Mouse (Mus musculus) heart, adult 2 months (tissue): ENCODE data around the gene Twist2.

Source experiments
- CTCF ChIP-seq: fragments of 200-600 bp; IDR thresholded peaks from 2 replicates; pipeline ENCODE4 v1.8.1; 2022; ENCODE audit warnings: antibody characterized with exemption, mild to moderate bottlenecking, moderate library complexity
- EP300 ChIP-seq: fragments of 200-500 bp; IDR thresholded peaks from 2 replicates; pipeline ENCODE4 v1.6.1; 2011; ENCODE audit warnings: low read depth, low read length, control low read depth; ENCODE audit not compliant: insufficient read depth
- POLR2A ChIP-seq: fragments of 200-500 bp; IDR thresholded peaks from 2 replicates; pipeline ENCODE4 v1.6.1; 2011; ENCODE audit warnings: mild to moderate bottlenecking, low read depth, low read length, control low read depth; ENCODE audit not compliant: insufficient read depth

GRCm38 (mm10) chr1:91800967-91801843 lies at the start of gene Twist2:
- TF ChIP-seq CTCF, result no peak
- TF ChIP-seq POLR2A, result 0 out of 2 replicates have a peak, but pooled peaks have one; percentile 10
- TF ChIP-seq EP300, result no peak
